Mouse (Mus musculus) cortical plate, adult 2 months (tissue): ENCODE results near the gene Coro2b.

Experiments
- CTCF ChIP-seq: fragments of 200-500 bp; IDR thresholded peaks from 2 replicates; pipeline ENCODE4 v1.5.1; 2011; ENCODE audit warnings: mild to moderate bottlenecking, control low read depth, low read length; ENCODE audit not compliant: insufficient read depth; ENCODE audit errors: extremely low read depth
- POLR2A ChIP-seq: fragments of 200-500 bp; IDR thresholded peaks from 2 replicates; pipeline ENCODE4 v1.6.1; 2011; ENCODE audit warnings: mild to moderate bottlenecking, low read length, control low read depth; ENCODE audit not compliant: insufficient read depth; ENCODE audit errors: extremely low read depth

GRCm38 (mm10) chr9:62502361-62502760 is 34.5 kb downstream of the Coro2b start:
- no peak for TF ChIP-seq CTCF
- no peak for TF ChIP-seq POLR2A
